Mouse (Mus musculus) brain, embryonic 14.5 days (tissue): Measurements from ENCODE around the gene Ppp1r12a.

Source experiments
- CTCF ChIP-seq: fragments of 200-500 bp; IDR thresholded peaks from 2 replicates; pipeline ENCODE4 v1.5.1; 2012; ENCODE audit warnings: inconsistent platforms, mild to moderate bottlenecking, moderate library complexity, borderline replicate concordance; ENCODE audit not compliant: insufficient read depth, insufficient read length; ENCODE audit errors: extremely low read depth
- POLR2A ChIP-seq: fragments of 200-500 bp; IDR thresholded peaks from 2 replicates; pipeline ENCODE4 v1.6.1; 2012; ENCODE audit warnings: mild to moderate bottlenecking, inconsistent platforms, borderline replicate concordance; ENCODE audit not compliant: poor library complexity, insufficient read depth, insufficient read length, severe bottlenecking; ENCODE audit errors: extremely low read depth

DNA sequence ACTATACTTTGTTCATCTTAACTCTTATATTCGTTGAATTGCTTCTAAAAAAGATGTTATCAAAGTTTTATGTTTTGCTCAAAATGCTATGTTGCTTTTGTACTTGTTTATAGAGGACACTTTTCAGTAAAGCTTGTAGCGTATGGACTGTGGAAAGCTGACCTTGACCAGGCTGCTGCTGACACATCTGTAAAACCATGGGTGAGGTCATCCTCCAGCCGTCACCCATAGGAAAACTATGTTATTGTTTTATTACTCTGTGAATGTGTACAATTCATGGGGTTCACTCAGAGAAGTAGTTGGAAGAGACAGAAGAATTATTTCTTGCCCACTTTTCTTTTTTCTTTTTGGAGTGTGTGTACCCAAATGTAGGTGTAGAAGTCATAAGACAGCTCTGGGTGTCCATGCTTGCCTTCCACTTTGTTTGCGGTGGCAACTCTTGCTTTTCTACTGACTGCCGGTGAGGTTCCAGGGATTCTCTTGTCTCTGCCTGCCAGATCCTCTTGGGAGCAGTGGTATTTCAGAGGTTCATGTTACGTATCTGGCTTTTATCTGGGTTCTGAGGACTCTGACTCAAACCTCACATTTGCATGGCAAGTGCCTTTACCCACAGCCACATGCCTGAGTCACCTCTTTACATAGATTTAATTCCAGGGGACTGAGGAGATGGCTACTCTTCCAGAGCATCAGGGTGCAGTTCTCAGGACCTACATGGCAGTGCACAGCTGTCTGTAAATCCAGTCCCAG, 11.0 kb downstream of the Ppp1r12a start:
- no peak for TF ChIP-seq CTCF
- TF ChIP-seq POLR2A: no peak
